Mouse (Mus musculus): ENCODE data around the gene Ncf4. TPM values are rescaled to one million over a fixed set of nuclear protein-coding genes. Genes with fewer than 3 reads are reported as not detected.

The Ncf4 gene
- polyA plus RNA-seq, 1 experiment from 2014 or later: 3.1 TPM

- H3K27ac ChIP-seq (ENCODE audit: low read depth): no peak overlapping the region
- TF ChIP-seq CTCF (IDR thresholded peaks at IDR 0.05; ENCODE audit: low read depth): no peak
- no peaks in the 10 kb centered on the region for H3K36me3 ChIP-seq (ENCODE audit: insufficient read depth)
- H3K27me3 ChIP-seq (ENCODE audit: insufficient read depth, low read length): no peaks in the 10 kb centered on the region
- H3K4me2 ChIP-seq: no peak overlapping the region
- ATAC-seq (ENCODE audit: insufficient read depth) (no peak), DNase-seq (no peak)
- H3K9ac ChIP-seq: no peak overlapping the region
- no peak overlapping the region for H3K4me3 ChIP-seq (ENCODE audit: low read depth, low read length)
- 59% methylated on average over 14 of the region's 14 CpGs for WGBS
- H3K4me1 ChIP-seq (ENCODE audit: insufficient read depth): 0 out of 2 replicates have a peak, but pooled peaks cover 2% of the 10 kb centered on the region
- H3K9me3 ChIP-seq (ENCODE audit: low read depth, low read length): no peaks in the 10 kb centered on the region
These were observed 4.5 kb upstream of the Ncf4 start for GRCm38 (mm10) chr15:78239956-78240617.

- no peak overlapping the region for H3K27ac ChIP-seq (ENCODE audit: low read depth)
- no peak overlapping the region for H3K9ac ChIP-seq
- peaks cover 7% of the 10 kb centered on the region; the same call in 1 of the 2 replicates for H3K4me1 ChIP-seq (ENCODE audit: insufficient read depth)
- H3K9me3 ChIP-seq (ENCODE audit: low read depth, low read length): no peaks in the 10 kb centered on the region
- DNase-seq: no peak
- ATAC-seq (ENCODE audit: insufficient read depth): no peak
- H3K4me2 ChIP-seq: no peak overlapping the region
- no peak for TF ChIP-seq CTCF (IDR thresholded peaks at IDR 0.05; ENCODE audit: low read depth)
- 36% methylated on average over 11 of the region's 11 CpGs for WGBS
- H3K4me3 ChIP-seq (ENCODE audit: low read depth, low read length): no peak overlapping the region
- H3K27me3 ChIP-seq (ENCODE audit: insufficient read depth, low read length): no peaks in the 10 kb centered on the region
- H3K36me3 ChIP-seq (ENCODE audit: insufficient read depth): no peaks in the 10 kb centered on the region
These were observed 3.3 kb upstream of the Ncf4 start for GRCm38 (mm10) chr15:78241335-78241734.

GRCm38 (mm10) chr15:78243061-78243460, 1.5 kb upstream of the Ncf4 start:
- Histone ChIP-seq H3K27me3 (ENCODE audit: insufficient read depth, low read length) (no peaks in the 10 kb centered on the region), H3K4me3 (ENCODE audit: low read depth, low read length) (no peak overlapping the region), H3K4me2 (no peak overlapping the region), H3K27ac (ENCODE audit: low read depth) (no peak overlapping the region; the same call in 1 of the 2 replicates), H3K9ac (no peak overlapping the region), H3K9me3 (ENCODE audit: low read depth, low read length) (no peaks in the 10 kb centered on the region), H3K4me1 (ENCODE audit: insufficient read depth) (peaks cover 15% of the 10 kb centered on the region; the same call in 1 of the 2 replicates), H3K36me3 (ENCODE audit: insufficient read depth) (no peaks in the 10 kb centered on the region)
- ATAC-seq (ENCODE audit: insufficient read depth) (no peak), DNase-seq (no peak)
- TF ChIP-seq CTCF (IDR thresholded peaks at IDR 0.05; ENCODE audit: low read depth): no peak
- 73% methylated on average over 8 of the region's 8 CpGs for WGBS

- Histone ChIP-seq H3K27ac (ENCODE audit: low read depth) (peak overlapping the region; percentile 4; the same call in 1 of the 2 replicates), H3K27me3 (ENCODE audit: insufficient read depth, low read length) (no peaks in the 10 kb centered on the region), H3K4me2 (no peak overlapping the region), H3K9me3 (ENCODE audit: low read depth, low read length) (no peaks in the 10 kb centered on the region), H3K4me1 (ENCODE audit: insufficient read depth) (peaks cover 15% of the 10 kb centered on the region; the same call in 1 of the 2 replicates), H3K9ac (no peak overlapping the region), H3K36me3 (ENCODE audit: insufficient read depth) (no peaks in the 10 kb centered on the region), H3K4me3 (ENCODE audit: low read depth, low read length) (no peak overlapping the region)
- no peak for TF ChIP-seq CTCF (IDR thresholded peaks at IDR 0.05; ENCODE audit: low read depth)
- DNase-seq (peak; percentile 80), ATAC-seq (ENCODE audit: insufficient read depth) (peak; percentile 32; the same call in 1 of the 2 replicates)
- 44% methylated on average over 6 of the region's 6 CpGs for WGBS
These were observed 827 bp upstream of the Ncf4 start for GRCm38 (mm10) chr15:78243774-78244173.

DNA sequence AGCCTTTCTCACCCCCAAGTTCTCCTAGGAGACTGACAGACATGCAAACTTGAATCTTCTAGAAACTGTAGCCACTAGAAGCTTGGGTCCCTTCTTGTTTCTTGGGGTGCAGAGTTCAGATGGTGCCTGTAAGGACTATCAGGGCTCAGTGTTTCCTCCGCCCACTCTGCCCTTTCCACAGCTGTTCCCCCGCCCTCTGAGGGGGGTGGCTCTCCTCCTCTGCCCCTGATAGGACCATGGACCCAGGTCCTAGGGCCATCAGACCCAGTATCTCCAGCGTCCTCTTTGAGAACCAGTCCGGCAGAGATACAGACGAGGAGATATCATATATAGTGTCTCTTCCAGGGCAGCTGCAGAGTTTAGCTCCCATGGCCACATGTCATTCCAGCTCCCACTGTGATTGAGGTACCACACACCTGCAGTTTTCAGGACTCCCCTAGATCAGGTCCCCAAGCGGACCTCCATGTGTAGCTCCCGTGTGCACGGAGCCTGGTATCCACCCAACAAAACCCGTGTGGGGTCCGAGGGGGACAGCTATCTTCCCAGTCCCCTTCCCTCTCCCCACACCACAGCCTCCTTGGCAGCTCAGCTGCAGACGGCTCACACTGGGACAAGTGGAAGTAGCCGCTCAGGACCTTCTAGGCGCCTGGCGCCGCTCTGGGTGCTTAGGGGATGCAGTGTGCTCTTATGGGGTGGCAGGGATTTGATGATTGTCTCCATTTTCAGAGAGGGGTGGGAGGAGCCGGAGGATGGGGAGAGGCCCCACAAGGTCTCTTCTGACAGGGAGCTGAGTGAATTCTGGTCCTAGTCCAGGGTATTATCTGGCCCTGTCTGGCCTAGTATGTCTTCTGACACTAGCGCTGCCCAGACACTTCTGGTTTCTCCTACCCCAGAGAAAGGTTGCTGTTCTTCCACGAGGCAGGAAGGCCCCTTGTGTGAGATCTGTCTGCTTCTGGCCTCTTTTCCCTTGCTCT, 1.8 kb downstream of the Ncf4 start:
- H3K9me3 ChIP-seq (ENCODE audit: low read depth, low read length): no peaks in the 10 kb centered on the region
- WGBS: 54% methylated on average over 18 of the region's 18 CpGs
- no peaks in the 10 kb centered on the region for H3K27me3 ChIP-seq (ENCODE audit: insufficient read depth, low read length)
- no peaks in the 10 kb centered on the region for H3K36me3 ChIP-seq (ENCODE audit: insufficient read depth)
- DNase-seq (peak; percentile 71), ATAC-seq (ENCODE audit: insufficient read depth) (peak; percentile 79)
- no peak overlapping the region for H3K4me2 ChIP-seq
- H3K9ac ChIP-seq: no peak overlapping the region
- peaks cover 13% of the 10 kb centered on the region; the same call in 1 of the 2 replicates for H3K4me1 ChIP-seq (ENCODE audit: insufficient read depth)
- H3K4me3 ChIP-seq (ENCODE audit: low read depth, low read length): no peak overlapping the region
- H3K27ac ChIP-seq (ENCODE audit: low read depth): peak overlapping the region; percentile 33; the same call in 1 of the 2 replicates
- no peak for TF ChIP-seq CTCF (IDR thresholded peaks at IDR 0.05; ENCODE audit: low read depth)

- Histone ChIP-seq H3K4me2 (no peak overlapping the region), H3K27me3 (ENCODE audit: insufficient read depth, low read length) (no peaks in the 10 kb centered on the region), H3K9ac (no peak overlapping the region), H3K4me3 (ENCODE audit: low read depth, low read length) (no peak overlapping the region), H3K9me3 (ENCODE audit: low read depth, low read length) (no peaks in the 10 kb centered on the region), H3K27ac (ENCODE audit: low read depth) (no peak overlapping the region), H3K36me3 (ENCODE audit: insufficient read depth) (no peaks in the 10 kb centered on the region), H3K4me1 (ENCODE audit: insufficient read depth) (peaks cover 13% of the 10 kb centered on the region; the same call in 1 of the 2 replicates)
- no peak for ATAC-seq (ENCODE audit: insufficient read depth)
- DNase-seq: no peak
- WGBS: 67% methylated on average over 2 of the region's 2 CpGs
- TF ChIP-seq CTCF (IDR thresholded peaks at IDR 0.05; ENCODE audit: low read depth): no peak
These were observed 3.1 kb downstream of the Ncf4 start for GRCm38 (mm10) chr15:78247659-78248058.

DNA sequence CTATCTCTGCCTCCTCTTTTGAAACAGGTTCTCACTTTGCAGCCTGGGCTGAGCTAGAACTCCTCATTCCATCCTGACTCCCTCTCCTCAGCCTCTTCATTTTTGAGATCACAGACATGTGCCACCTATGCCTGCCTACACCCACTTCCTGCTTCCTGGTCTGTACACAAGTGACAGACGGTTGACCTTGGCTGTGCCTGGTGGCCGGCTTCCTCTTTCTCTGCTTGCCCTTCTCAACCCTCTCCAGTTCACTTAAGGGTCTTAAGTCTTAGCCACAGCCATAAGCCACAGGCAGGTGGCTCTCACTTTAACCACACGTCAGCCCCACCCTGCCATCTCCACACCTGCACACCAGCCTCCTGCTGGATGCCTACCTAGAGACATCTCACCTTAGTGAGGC, 3.8 kb downstream of the Ncf4 start:
- no peak overlapping the region for H3K4me3 ChIP-seq (ENCODE audit: low read depth, low read length)
- H3K9ac ChIP-seq: no peak overlapping the region
- no peak overlapping the region for H3K27ac ChIP-seq (ENCODE audit: low read depth)
- no peaks in the 10 kb centered on the region for H3K27me3 ChIP-seq (ENCODE audit: insufficient read depth, low read length)
- no peak for TF ChIP-seq CTCF (IDR thresholded peaks at IDR 0.05; ENCODE audit: low read depth)
- H3K4me1 ChIP-seq (ENCODE audit: insufficient read depth): peaks cover 13% of the 10 kb centered on the region; the same call in 1 of the 2 replicates
- WGBS: 30% methylated on average over 3 of the region's 3 CpGs
- ATAC-seq (ENCODE audit: insufficient read depth) (no peak), DNase-seq (no peak)
- no peak overlapping the region for H3K4me2 ChIP-seq
- H3K9me3 ChIP-seq (ENCODE audit: low read depth, low read length): no peaks in the 10 kb centered on the region
- H3K36me3 ChIP-seq (ENCODE audit: insufficient read depth): no peaks in the 10 kb centered on the region

All from lung, embryonic 14.5 days (tissue).